Mouse (Mus musculus): ENCODE measurements at regions not wholly inside any gene's neighbourhood (a gene's known extent, or its start where the extent isn't known, plus 50 kb on each side); places are given as distances from the start of the nearest gene placed in this dataset.

GRCm38 (mm10) chr10:43721356-43721755 lies 143.3 kb downstream of the Cd24a start:
- TF ChIP-seq CTCF (IDR thresholded peaks at IDR 0.05; ENCODE audit: insufficient read depth, low read depth, low read length) (no peak), POLR2A (IDR thresholded peaks at IDR 0.05; ENCODE audit: insufficient read depth, low read depth, low read length) (no peak)
- H3K4me3 ChIP-seq (ENCODE audit: insufficient read depth, low read depth, low read length), result no peak overlapping the region
- H3K4me1 ChIP-seq (ENCODE audit: control insufficient read depth, insufficient read depth, low read length), result peaks cover 9% of the 10 kb centered on the region
- WGBS, result 81% methylated on average over 4 of the region's 4 CpGs
- no peak overlapping the region for H3K27ac ChIP-seq (ENCODE audit: insufficient read depth, low read depth, low read length)

GRCm38 (mm10) chr10:43722164-43722563 lies 144.1 kb downstream of the Cd24a start:
- TF ChIP-seq CTCF (IDR thresholded peaks at IDR 0.05; ENCODE audit: insufficient read depth, low read depth, low read length) (no peak), POLR2A (IDR thresholded peaks at IDR 0.05; ENCODE audit: insufficient read depth, low read depth, low read length) (no peak)
- Histone ChIP-seq H3K27ac (ENCODE audit: insufficient read depth, low read depth, low read length) (no peak overlapping the region), H3K4me3 (ENCODE audit: insufficient read depth, low read depth, low read length) (no peak overlapping the region), H3K4me1 (ENCODE audit: control insufficient read depth, insufficient read depth, low read length) (peaks cover 9% of the 10 kb centered on the region)
- WGBS, result 12% methylated on average over 3 of the region's 3 CpGs

GRCm38 (mm10) chr10:43722711-43723614 lies 144.9 kb downstream of the Cd24a start:
- H3K4me3 ChIP-seq (ENCODE audit: insufficient read depth, low read depth, low read length), result peak overlapping the region; percentile 21
- TF ChIP-seq POLR2A (IDR thresholded peaks at IDR 0.05; ENCODE audit: insufficient read depth, low read depth, low read length), result no peak
- no peak for TF ChIP-seq CTCF (IDR thresholded peaks at IDR 0.05; ENCODE audit: insufficient read depth, low read depth, low read length)
- H3K4me1 ChIP-seq (ENCODE audit: control insufficient read depth, insufficient read depth, low read length), result peaks cover 9% of the 10 kb centered on the region
- 6% methylated on average over 23 of the region's 23 CpGs for WGBS
- H3K27ac ChIP-seq (ENCODE audit: insufficient read depth, low read depth, low read length), result no peak overlapping the region

GRCm38 (mm10) chr10:43723615-43723937 lies 145.5 kb downstream of the Cd24a start:
- H3K4me3 ChIP-seq (ENCODE audit: insufficient read depth, low read depth, low read length), result peak overlapping the region; percentile 21
- H3K27ac ChIP-seq (ENCODE audit: insufficient read depth, low read depth, low read length), result no peak overlapping the region
- peaks cover 9% of the 10 kb centered on the region for H3K4me1 ChIP-seq (ENCODE audit: control insufficient read depth, insufficient read depth, low read length)
- 6% methylated on average over 12 of the region's 12 CpGs for WGBS
- TF ChIP-seq CTCF (IDR thresholded peaks at IDR 0.05; ENCODE audit: insufficient read depth, low read depth, low read length), result no peak
- TF ChIP-seq POLR2A (IDR thresholded peaks at IDR 0.05; ENCODE audit: insufficient read depth, low read depth, low read length), result no peak

GRCm38 (mm10) chr10:43727746-43728145 lies 149.7 kb downstream of the Cd24a start:
- 88% methylated on average over 6 of the region's 6 CpGs for WGBS
- TF ChIP-seq POLR2A (IDR thresholded peaks at IDR 0.05; ENCODE audit: insufficient read depth, low read depth, low read length) (no peak), CTCF (IDR thresholded peaks at IDR 0.05; ENCODE audit: insufficient read depth, low read depth, low read length) (no peak)
- H3K4me3 ChIP-seq (ENCODE audit: insufficient read depth, low read depth, low read length), result no peak overlapping the region
- no peak overlapping the region for H3K27ac ChIP-seq (ENCODE audit: insufficient read depth, low read depth, low read length)
- peaks cover 6% of the 10 kb centered on the region for H3K4me1 ChIP-seq (ENCODE audit: control insufficient read depth, insufficient read depth, low read length)

GRCm38 (mm10) chr10:43729184-43729583 lies 151.1 kb downstream of the Cd24a start:
- peaks cover 2% of the 10 kb centered on the region; the same call in 1 of the 2 replicates for H3K4me1 ChIP-seq (ENCODE audit: control insufficient read depth, insufficient read depth, low read length)
- no peak overlapping the region for H3K4me3 ChIP-seq (ENCODE audit: insufficient read depth, low read depth, low read length)
- WGBS, result 64% methylated on average over 3 of the region's 3 CpGs
- TF ChIP-seq CTCF (IDR thresholded peaks at IDR 0.05; ENCODE audit: insufficient read depth, low read depth, low read length) (no peak), POLR2A (IDR thresholded peaks at IDR 0.05; ENCODE audit: insufficient read depth, low read depth, low read length) (no peak)
- no peak overlapping the region for H3K27ac ChIP-seq (ENCODE audit: insufficient read depth, low read depth, low read length)

- Histone ChIP-seq H3K4me1 (ENCODE audit: control insufficient read depth, insufficient read depth, low read length) (peaks cover 2% of the 10 kb centered on the region; the same call in 1 of the 2 replicates), H3K4me3 (ENCODE audit: insufficient read depth, low read depth, low read length) (no peak overlapping the region), H3K27ac (ENCODE audit: insufficient read depth, low read depth, low read length) (no peak overlapping the region)
- WGBS, result 55% methylated on average over 13 of the region's 13 CpGs
- TF ChIP-seq POLR2A (IDR thresholded peaks at IDR 0.05; ENCODE audit: insufficient read depth, low read depth, low read length) (no peak), CTCF (IDR thresholded peaks at IDR 0.05; ENCODE audit: insufficient read depth, low read depth, low read length) (no peak)
Observed at GRCm38 (mm10) chr10:43733618-43734415, 155.7 kb downstream of the Cd24a start.

GRCm38 (mm10) chr10:43739181-43739580 lies 161.1 kb downstream of the Cd24a start:
- Histone ChIP-seq H3K4me1 (ENCODE audit: control insufficient read depth, insufficient read depth, low read length) (0 out of 2 replicates have a peak, but pooled peaks cover 4% of the 10 kb centered on the region), H3K27ac (ENCODE audit: insufficient read depth, low read depth, low read length) (no peak overlapping the region; the same call in 1 of the 2 replicates), H3K4me3 (ENCODE audit: insufficient read depth, low read depth, low read length) (no peak overlapping the region)
- WGBS, result 97% methylated on average over 2 of the region's 2 CpGs
- no peak for TF ChIP-seq POLR2A (IDR thresholded peaks at IDR 0.05; ENCODE audit: insufficient read depth, low read depth, low read length)
- TF ChIP-seq CTCF (IDR thresholded peaks at IDR 0.05; ENCODE audit: insufficient read depth, low read depth, low read length), result no peak

GRCm38 (mm10) chr10:43739718-43740117 lies 161.6 kb downstream of the Cd24a start:
- no peak for TF ChIP-seq CTCF (IDR thresholded peaks at IDR 0.05; ENCODE audit: insufficient read depth, low read depth, low read length)
- no peak overlapping the region for H3K4me3 ChIP-seq (ENCODE audit: insufficient read depth, low read depth, low read length)
- no peak overlapping the region; the same call in 1 of the 2 replicates for H3K27ac ChIP-seq (ENCODE audit: insufficient read depth, low read depth, low read length)
- WGBS, result 61% methylated on average over 8 of the region's 8 CpGs
- 0 out of 2 replicates have a peak, but pooled peaks cover 4% of the 10 kb centered on the region for H3K4me1 ChIP-seq (ENCODE audit: control insufficient read depth, insufficient read depth, low read length)
